Mouse (Mus musculus) midbrain, embryonic 15.5 days (tissue): Measurements from ENCODE around the gene Dao. TPM values are rescaled to one million over a fixed set of nuclear protein-coding genes. Genes with fewer than 3 reads are reported as not detected.

Source experiments
- ATAC-seq: fragments of 200-750 bp; cut with Nextera tagmentation; replicated peaks from 2 replicates; pipeline ENCODE4 v1.8.0; 2017; ENCODE audit warnings: moderate TSS enrichment
- H3K27ac ChIP-seq: fragments of 300-500 bp; sonication (generic); 2 replicates; pipeline ENCODE4 v1.5.1; 2015; ENCODE audit warnings: mild to moderate bottlenecking, inconsistent platforms
- H3K27me3 ChIP-seq: fragments of 300-500 bp; sonication (generic); replicated peaks from 2 replicates; pipeline ENCODE4 v1.6.1; 2015; ENCODE audit warnings: inconsistent platforms
- H3K36me3 ChIP-seq: fragments of 300-500 bp; sonication (generic); replicated peaks from 2 replicates; pipeline ENCODE4 v1.6.1; 2015; ENCODE audit warnings: inconsistent platforms
- H3K4me1 ChIP-seq: fragments of 300-500 bp; sonication (generic); 2 replicates; pipeline ENCODE4 v1.6.1; 2015; ENCODE audit warnings: inconsistent platforms
- H3K4me2 ChIP-seq: fragments of 300-500 bp; sonication (generic); 2 replicates; pipeline ENCODE4 v1.6.1; 2015; ENCODE audit warnings: inconsistent platforms, mild to moderate bottlenecking, moderate library complexity
- H3K4me3 ChIP-seq: fragments of 300-500 bp; sonication (generic); 2 replicates; pipeline ENCODE4 v1.5.1; 2015; ENCODE audit warnings: mild to moderate bottlenecking, inconsistent platforms
- H3K9ac ChIP-seq: fragments of 300-500 bp; sonication (generic); 2 replicates; pipeline ENCODE4 v1.6.1; 2015; ENCODE audit warnings: mild to moderate bottlenecking, inconsistent platforms
- H3K9me3 ChIP-seq: fragments of 300-500 bp; sonication (generic); 2 replicates; pipeline ENCODE4 v1.6.1; 2016; ENCODE audit warnings: inconsistent platforms
- WGBS: fragments of 180-500 bp; shearing (Covaris S2); methylation state at CpG from one replicate; pipeline ENCODE4 v1.1.7; 2015; ENCODE audit warnings: mixed read lengths; 5-methylcytosine and 5-hydroxymethylcytosine counted together
- polyA plus RNA-seq: library from polyadenylated mRNA; unstranded; fragments of >200 nt; fragmentation: Nextera tagmentation; extraction: Ambion mirVana; gene quantifications from 2 replicates; pipeline ENCODE4 v1.2.1, GENCODE M21; 2015

Dao gene
- polyA plus RNA-seq, 1 experiment from 2014 or later: not detected

GRCm38 (mm10) chr5:114057129-114057731, 53.7 kb downstream of the Dao start:
- no peak overlapping the region for H3K27ac ChIP-seq
- H3K4me3 ChIP-seq: no peak overlapping the region
- no peaks in the 10 kb centered on the region for H3K9me3 ChIP-seq
- H3K36me3 ChIP-seq: peaks cover 12% of the 10 kb centered on the region; the same call in 1 of the 2 replicates
- 78% methylated on average over 9 of the region's 9 CpGs for WGBS
- H3K27me3 ChIP-seq: no peaks in the 10 kb centered on the region
- no peak overlapping the region for H3K9ac ChIP-seq
- no peak for ATAC-seq
- H3K4me1 ChIP-seq: no peaks in the 10 kb centered on the region
- no peak overlapping the region for H3K4me2 ChIP-seq

- H3K4me1 ChIP-seq: no peaks in the 10 kb centered on the region
- H3K4me2 ChIP-seq: no peak overlapping the region
- no peak for ATAC-seq
- no peaks in the 10 kb centered on the region for H3K27me3 ChIP-seq
- 60% methylated on average over 7 of the region's 7 CpGs for WGBS
- no peak overlapping the region for H3K9ac ChIP-seq
- peaks cover 10% of the 10 kb centered on the region; the same call in 1 of the 2 replicates for H3K36me3 ChIP-seq
- H3K27ac ChIP-seq: no peak overlapping the region
- H3K9me3 ChIP-seq: no peaks in the 10 kb centered on the region
- no peak overlapping the region for H3K4me3 ChIP-seq
Observed at GRCm38 (mm10) chr5:114061675-114062074, 58.2 kb downstream of the Dao start.

GRCm38 (mm10) chr5:114063958-114064357, 60.5 kb downstream of the Dao start:
- Histone ChIP-seq H3K36me3 (peaks cover 10% of the 10 kb centered on the region; the same call in 1 of the 2 replicates), H3K9ac (no peak overlapping the region), H3K4me1 (no peaks in the 10 kb centered on the region), H3K27me3 (no peaks in the 10 kb centered on the region), H3K4me3 (no peak overlapping the region), H3K27ac (no peak overlapping the region), H3K9me3 (no peaks in the 10 kb centered on the region), H3K4me2 (no peak overlapping the region)
- WGBS: 56% methylated on average over 4 of the region's 4 CpGs
- no peak for ATAC-seq

DNA sequence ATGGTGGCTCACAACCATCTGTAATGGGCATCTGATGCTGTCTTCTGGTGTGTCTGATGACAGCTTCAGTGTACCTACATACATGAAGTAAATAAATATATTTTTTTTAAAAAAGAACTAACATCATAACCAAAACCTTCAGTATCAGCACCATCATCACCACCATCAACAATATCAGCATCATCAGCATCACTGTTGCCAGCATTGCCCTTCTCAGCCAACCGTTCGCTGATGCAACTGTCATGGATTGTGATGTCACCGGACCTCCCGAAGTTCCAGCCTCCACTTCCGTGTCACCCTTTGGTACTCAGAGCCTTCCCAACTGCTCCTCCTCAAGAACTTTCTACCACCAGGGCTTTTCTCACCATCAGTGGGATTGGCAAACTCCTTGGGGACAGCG, 61.7 kb downstream of the Dao start, which contains the start of gene Usp30:
Usp30 (plus strand) TSS at position 301 of the 400 bp plus-strand sequence.
- Histone ChIP-seq H3K27me3 (no peaks in the 10 kb centered on the region), H3K4me1 (no peaks in the 10 kb centered on the region), H3K4me2 (no peak within 1 kb of the TSS), H3K36me3 (0 out of 2 replicates have a peak, but pooled peaks cover 10% of the 10 kb centered on the region), H3K27ac (no peak within 1 kb of the TSS), H3K4me3 (no peak within 1 kb of the TSS), H3K9me3 (no peaks in the 10 kb centered on the region), H3K9ac (no peak within 1 kb of the TSS)
- ATAC-seq: no peak
- WGBS: 90% methylated on average over 6 of the region's 6 CpGs

DNA sequence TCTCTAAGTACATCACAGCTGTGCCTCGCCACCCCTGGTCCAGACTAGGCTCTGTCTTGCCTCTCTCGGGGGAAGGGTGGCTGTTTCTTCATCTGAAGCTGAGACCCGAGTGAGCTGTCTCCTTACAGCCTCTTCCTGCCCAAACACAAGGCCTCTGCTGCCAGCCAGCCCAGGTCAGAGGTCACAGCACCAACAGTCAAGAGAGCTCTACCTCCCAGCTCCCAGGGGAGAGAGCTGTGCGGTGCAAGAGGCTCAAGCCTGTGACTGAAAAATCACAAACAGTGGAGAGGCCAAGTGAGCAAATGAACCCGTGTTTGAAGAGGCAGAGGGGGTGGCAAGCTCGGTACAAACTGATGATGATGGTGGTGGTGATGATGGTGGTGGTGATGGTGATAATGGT, 63.1 kb downstream of the Dao start:
- 45% methylated on average over 6 of the region's 6 CpGs for whole genome bisulfite sequencing
- Histone ChIP-seq H3K4me3 (no peak overlapping the region), H3K4me2 (no peak overlapping the region), H3K9me3 (no peaks in the 10 kb centered on the region), H3K4me1 (no peaks in the 10 kb centered on the region), H3K27me3 (no peaks in the 10 kb centered on the region), H3K9ac (no peak overlapping the region), H3K36me3 (0 out of 2 replicates have a peak, but pooled peaks cover 6% of the 10 kb centered on the region), H3K27ac (no peak overlapping the region)
- no peak for ATAC-seq

GRCm38 (mm10) chr5:114067543-114067942, 64.0 kb downstream of the Dao start:
- Histone ChIP-seq H3K27ac (no peak overlapping the region), H3K27me3 (no peaks in the 10 kb centered on the region), H3K9ac (no peak overlapping the region), H3K4me1 (no peaks in the 10 kb centered on the region; the same call in 1 of the 2 replicates), H3K9me3 (no peaks in the 10 kb centered on the region), H3K36me3 (0 out of 2 replicates have a peak, but pooled peaks cover 4% of the 10 kb centered on the region), H3K4me2 (no peak overlapping the region), H3K4me3 (no peak overlapping the region)
- 79% methylated on average over 9 of the region's 9 CpGs for whole genome bisulfite sequencing
- ATAC-seq: no peak

DNA sequence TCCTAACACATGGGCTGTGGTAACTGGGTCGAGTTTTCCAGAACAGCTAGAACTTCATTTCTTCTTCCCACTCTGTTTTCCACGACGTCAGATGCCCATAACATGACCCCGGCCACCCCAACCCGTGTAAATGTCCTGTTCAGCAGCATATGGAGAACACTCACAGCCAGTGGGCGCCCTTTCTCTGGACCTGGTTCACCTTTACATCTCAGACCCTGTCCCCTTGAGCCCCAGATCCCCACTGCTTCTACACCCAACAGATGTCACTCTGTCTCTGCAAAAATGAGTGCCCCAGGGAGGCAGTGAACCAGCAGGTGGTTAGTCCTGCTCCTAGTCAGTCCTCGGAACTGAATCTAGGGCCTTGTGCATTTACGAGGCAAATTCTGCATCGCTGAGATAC, 64.5 kb downstream of the Dao start:
- Histone ChIP-seq H3K9me3 (no peaks in the 10 kb centered on the region), H3K36me3 (no peaks in the 10 kb centered on the region), H3K4me2 (no peak overlapping the region), H3K4me1 (no peaks in the 10 kb centered on the region; the same call in 1 of the 2 replicates), H3K27ac (no peak overlapping the region), H3K27me3 (no peaks in the 10 kb centered on the region), H3K9ac (no peak overlapping the region), H3K4me3 (no peak overlapping the region)
- ATAC-seq: no peak
- 79% methylated on average over 9 of the region's 9 CpGs for WGBS

DNA sequence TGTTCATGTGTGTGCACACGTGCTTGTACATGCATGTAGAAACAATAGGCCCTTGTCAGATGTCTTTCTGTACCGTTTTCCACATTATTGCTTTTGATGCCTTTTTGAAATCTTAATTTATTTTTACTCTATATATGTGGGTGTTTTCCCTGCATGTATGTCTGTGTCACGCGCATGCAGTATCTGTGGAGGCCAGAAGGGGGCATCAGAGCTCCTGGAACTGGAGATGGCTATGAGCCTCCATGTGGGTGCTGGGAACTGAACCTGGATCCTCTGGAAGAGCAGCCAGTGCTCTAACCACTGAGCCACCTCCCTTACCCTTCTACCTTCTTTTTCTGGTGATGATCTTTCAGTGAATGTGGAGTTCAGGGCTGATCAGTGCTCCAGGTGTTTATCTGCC, 67.4 kb downstream of the Dao start:
- H3K4me3 ChIP-seq: no peak overlapping the region
- no peaks in the 10 kb centered on the region for H3K36me3 ChIP-seq
- WGBS: 96% methylated on average over 4 of the region's 4 CpGs
- no peak overlapping the region for H3K27ac ChIP-seq
- ATAC-seq: no peak
- no peaks in the 10 kb centered on the region for H3K27me3 ChIP-seq
- no peaks in the 10 kb centered on the region for H3K9me3 ChIP-seq
- no peak overlapping the region for H3K4me2 ChIP-seq
- H3K4me1 ChIP-seq: no peaks in the 10 kb centered on the region; the same call in 1 of the 2 replicates
- H3K9ac ChIP-seq: no peak overlapping the region

DNA sequence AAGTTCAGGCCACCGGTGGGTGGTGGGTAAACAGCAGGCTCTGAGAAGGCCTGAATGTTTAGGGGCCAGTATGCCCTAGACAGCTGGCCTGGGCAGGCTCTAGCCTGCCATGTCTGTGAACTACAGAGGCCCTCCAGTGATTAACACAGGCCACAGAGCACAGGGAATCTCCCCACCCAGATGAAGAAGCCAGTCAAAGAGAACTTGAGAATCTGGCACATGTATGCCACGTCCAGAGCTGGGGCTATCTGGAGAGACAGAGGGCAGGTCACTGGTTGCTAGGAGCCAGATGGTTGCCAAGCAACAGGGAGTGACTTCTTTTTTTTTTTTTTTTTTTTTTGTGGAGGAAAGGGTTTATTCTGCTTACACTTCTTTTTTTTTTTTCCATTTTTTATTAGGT, 68.8 kb downstream of the Dao start:
- H3K4me2 ChIP-seq: no peak overlapping the region
- peaks cover under 1% of the 10 kb centered on the region for H3K4me1 ChIP-seq
- H3K9me3 ChIP-seq: no peaks in the 10 kb centered on the region
- WGBS: 37% methylated on average over 2 of the region's 2 CpGs
- no peak overlapping the region for H3K4me3 ChIP-seq
- H3K9ac ChIP-seq: no peak overlapping the region
- ATAC-seq: no peak
- H3K27me3 ChIP-seq: no peaks in the 10 kb centered on the region
- H3K27ac ChIP-seq: no peak overlapping the region
- H3K36me3 ChIP-seq: no peaks in the 10 kb centered on the region

Other genes with a start within 250 kb of the Dao start
- gene Sart3, start 231.2 kb upstream of the Dao start, polyA plus RNA-seq: 53.3 and 57.5 TPM in 2 replicates
- gene Iscu, start 231.0 kb upstream of the Dao start, polyA plus RNA-seq: 75.4 and 78.4 TPM in 2 replicates
- 5.7 and 6.3 TPM in 2 replicates for gene Tmem119, start 203.2 kb upstream of the Dao start, polyA plus RNA-seq
- gene Selplg, start 171.1 kb upstream of the Dao start, polyA plus RNA-seq: 2.4 and 2.8 TPM in 2 replicates
- 198 and 206 TPM in 2 replicates for gene Coro1c, start 94.9 kb upstream of the Dao start, polyA plus RNA-seq
- gene Ssh1, start 9.8 kb upstream of the Dao start, polyA plus RNA-seq: 11.7 and 15.1 TPM in 2 replicates
- gene Usp30, start 61.8 kb downstream of the Dao start, polyA plus RNA-seq: 20.7 and 22.1 TPM in 2 replicates
- 104 and 115 TPM in 2 replicates for gene Svop, start 87.9 kb downstream of the Dao start, polyA plus RNA-seq
- gene Alkbh2, start 124.5 kb downstream of the Dao start, polyA plus RNA-seq: 5.3 and 6.9 TPM in 2 replicates
- gene Ung, start 126.7 kb downstream of the Dao start, polyA plus RNA-seq: 8.5 and 9.7 TPM in 2 replicates
- gene Acacb, start 142.8 kb downstream of the Dao start, polyA plus RNA-seq: 5.0 and 5.8 TPM in 2 replicates